In genomic region chr5:74445861-74446260, GRCm38 (mm10) we compare ENCODE assay signal across 20 mouse cellular contexts.
DNase-seq lines count a peak whose midpoint lies in the region; ATAC-seq and TF ChIP-seq lines count a peak whose summit lies in the region.
"Had no signal": no experiment of that assay in that cellular context is flagged by ENCODE, and none has a peak within 500 bp of the region (broad histone marks: within the 10 kb centered on the region; RNA-seq: fewer than 3 reads in every experiment).

No protein-coding gene starts in this region.

- no peak for DNase-seq in heart, postnatal 4 days
- DNase-seq in kidney, postnatal 0 days (ENCODE audit: low spot score): peak; percentile 37
- DNase-seq in kidney, adult 18-20 months: no peak
- peak; percentile 53 for DNase-seq in MN1 (ENCODE audit: low spot score)
- peak; percentile 51 for DNase-seq in NIH3T3 (ENCODE audit: low read depth)
- DNase-seq in layer of hippocampus, adult 9-10 months (ENCODE audit: low spot score): no peak
- DNase-seq: adrenal gland, postnatal 10 days; cerebellum, adult 11 months; cerebellum, adult 8-10 months; cerebellum, postnatal 14 days; embryo, embryonic 11 days; forebrain, postnatal 0 days; gastrocnemius, postnatal 14 days had no signal

- no peak overlapping the region for H3K4me2 ChIP-seq in heart, embryonic 13.5 days
- H3K4me2 ChIP-seq in kidney, postnatal 0 days (ENCODE audit: low read length): no peak overlapping the region
- H3K4me2 ChIP-seq: embryonic facial prominence, embryonic 13.5 days; forebrain, embryonic 13.5 days; hindbrain, embryonic 13.5 days had no signal

- no peaks in the 10 kb centered on the region for H3K9me3 ChIP-seq in heart, embryonic 13.5 days
- no peaks in the 10 kb centered on the region for H3K9me3 ChIP-seq in kidney, postnatal 0 days (replicated peaks; ENCODE audit: low read length)
- H3K9me3 ChIP-seq: embryonic facial prominence, embryonic 13.5 days; forebrain, embryonic 13.5 days; heart, embryonic 10.5 days; hindbrain, embryonic 13.5 days had no signal

- no peak overlapping the region for H3K9ac ChIP-seq in heart, embryonic 13.5 days
- H3K9ac ChIP-seq in kidney, postnatal 0 days (ENCODE audit: low read depth, low read length): no peak overlapping the region
- H3K9ac ChIP-seq: embryonic facial prominence, embryonic 13.5 days; forebrain, embryonic 13.5 days; forebrain, postnatal 0 days; hindbrain, embryonic 13.5 days had no signal

- no peak for ATAC-seq in heart, embryonic 13.5 days (ENCODE audit: extremely low read depth, insufficient number of reproducible peaks, low FRiP score, low TSS enrichment)
- no peak for ATAC-seq in kidney, postnatal 0 days (replicated peaks; ENCODE audit: low FRiP score, low read depth)
- no peak for ATAC-seq in megakaryocyte, adult 5-6 weeks (ENCODE audit: poor library complexity, severe bottlenecking)
- ATAC-seq: forebrain, embryonic 13.5 days; forebrain, postnatal 0 days; hindbrain, postnatal 0 days had no signal

- H3K4me3 ChIP-seq in heart, embryonic 13.5 days: no peak overlapping the region
- no peak overlapping the region for H3K4me3 ChIP-seq in kidney, postnatal 0 days (replicated peaks; ENCODE audit: low read depth, low read length)
- H3K4me3 ChIP-seq: embryonic facial prominence, embryonic 13.5 days; forebrain, embryonic 13.5 days; heart, embryonic 10.5 days; hindbrain, embryonic 13.5 days had no signal

- no peaks in the 10 kb centered on the region for H3K27me3 ChIP-seq in heart, embryonic 13.5 days (replicated peaks)
- H3K27me3 ChIP-seq in kidney, postnatal 0 days (ENCODE audit: insufficient read depth, low read length): no peaks in the 10 kb centered on the region
- H3K27me3 ChIP-seq: embryonic facial prominence, embryonic 13.5 days; forebrain, embryonic 13.5 days; hindbrain, embryonic 13.5 days had no signal

- peak overlapping the region; percentile 43; the same call in 1 of the 2 replicates for H3K27ac ChIP-seq in heart, embryonic 13.5 days (replicated peaks)
- H3K27ac ChIP-seq in kidney, postnatal 0 days: no peak overlapping the region
- H3K27ac ChIP-seq: embryonic facial prominence, embryonic 13.5 days; forebrain, embryonic 13.5 days; heart, embryonic 10.5 days; hindbrain, embryonic 13.5 days; hindbrain, postnatal 0 days had no signal

- no peaks in the 10 kb centered on the region for H3K36me3 ChIP-seq in heart, embryonic 13.5 days
- no peaks in the 10 kb centered on the region for H3K36me3 ChIP-seq in kidney, postnatal 0 days (ENCODE audit: insufficient read depth, low read length)
- H3K36me3 ChIP-seq: embryonic facial prominence, embryonic 13.5 days; heart, embryonic 10.5 days; hindbrain, embryonic 13.5 days had no signal

- TF ChIP-seq CTCF in kidney, postnatal 0 days (IDR thresholded peaks at IDR 0.05; ENCODE audit: low read depth): no peak

- 48% methylated on average over 3 of the region's 3 CpGs for WGBS in heart, embryonic 13.5 days
- 56% methylated on average over 3 of the region's 3 CpGs for WGBS in kidney, postnatal 0 days

- H3K4me1 ChIP-seq in heart, embryonic 13.5 days: peaks cover 25% of the 10 kb centered on the region
- no peaks in the 10 kb centered on the region for H3K4me1 ChIP-seq in kidney, postnatal 0 days (replicated peaks; ENCODE audit: insufficient read depth, low read length)
- H3K4me1 ChIP-seq: forebrain, embryonic 13.5 days had no signal

Comparison
In these comparisons a context has a peak if more than half of its experiments do, and no peak if none do; other contexts are left out.
1. DNase-seq: peak in kidney, postnatal 0 days (single experiment), MN1 (single experiment) and NIH3T3 (single experiment); none in heart, postnatal 4 days (single experiment), kidney, adult 18-20 months (single experiment) and layer of hippocampus, adult 9-10 months (single experiment).